Mouse (Mus musculus) cerebral cortex, adult 2 months (tissue): Measurements from ENCODE around the gene Asah2.

ENCODE experiments used
- WGBS: fragments of 180-500 bp; shearing (Covaris S2); methylation state at CpG from one replicate; pipeline ENCODE4 v1.1.7; 2018; 5-methylcytosine and 5-hydroxymethylcytosine counted together

Asah2 gene

DNA sequence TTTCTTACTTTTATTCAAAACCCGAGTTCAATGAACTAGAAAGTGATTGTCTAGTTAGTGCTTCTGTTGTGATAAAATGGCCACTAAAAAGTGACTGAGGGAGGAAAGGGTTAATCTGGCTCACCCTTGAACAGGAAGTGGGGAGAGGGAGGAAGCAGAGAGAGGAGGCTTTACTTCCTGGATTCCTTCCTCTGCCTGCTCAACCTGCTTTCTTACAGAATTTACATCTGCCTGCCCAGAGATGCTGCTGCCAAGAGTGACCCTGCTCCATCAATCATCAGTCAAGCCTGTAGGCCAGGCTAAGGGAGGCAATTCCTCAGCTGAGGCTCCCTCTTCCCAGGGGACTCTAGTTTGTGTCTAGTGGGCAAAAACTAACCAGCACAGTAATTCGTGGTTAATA, 132.1 kb downstream of the Asah2 start:
- WGBS = 76% methylated on average over 2 of the region's 2 CpGs

DNA sequence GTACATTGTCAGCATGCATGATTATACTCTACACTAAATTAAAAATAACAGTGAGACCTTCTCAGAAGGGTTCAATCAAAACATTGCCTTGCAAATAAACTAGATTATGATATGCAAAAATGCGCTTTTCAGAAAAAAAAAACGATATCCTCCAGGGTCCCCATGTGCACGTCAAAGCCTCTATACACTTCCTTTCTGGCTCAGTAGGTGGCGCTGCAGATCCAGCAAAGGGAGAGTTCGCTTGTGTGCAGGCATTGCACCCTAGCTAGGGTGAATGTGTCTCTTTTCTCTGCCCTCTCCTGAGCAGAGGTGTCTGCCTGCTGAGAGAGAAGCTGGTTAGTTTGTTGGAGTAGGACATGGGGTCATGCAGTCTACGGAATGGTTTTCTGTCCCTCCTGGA, 136.0 kb downstream of the Asah2 start:
- 7% methylated on average over 6 of the region's 6 CpGs for WGBS

DNA sequence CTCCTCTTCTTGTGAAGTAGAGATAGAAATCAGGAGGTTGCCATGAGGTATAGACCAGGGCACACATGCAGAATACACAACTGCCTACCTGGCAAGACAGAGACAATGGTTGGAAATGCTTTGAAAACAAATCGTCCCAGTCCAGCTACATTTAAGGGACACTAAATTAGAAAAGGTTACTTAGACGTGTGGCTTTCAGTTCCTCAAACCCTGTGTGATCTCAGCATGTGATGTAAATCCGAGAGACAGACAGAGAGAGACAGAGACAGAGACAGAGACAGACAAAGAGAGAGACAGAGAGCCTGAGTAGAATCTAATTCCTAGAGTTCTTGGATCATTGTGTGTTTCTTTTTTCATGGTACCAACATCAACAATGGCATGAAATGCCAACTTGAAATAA, 136.6 kb downstream of the Asah2 start:
- 55% methylated on average over 3 of the region's 3 CpGs for WGBS

DNA sequence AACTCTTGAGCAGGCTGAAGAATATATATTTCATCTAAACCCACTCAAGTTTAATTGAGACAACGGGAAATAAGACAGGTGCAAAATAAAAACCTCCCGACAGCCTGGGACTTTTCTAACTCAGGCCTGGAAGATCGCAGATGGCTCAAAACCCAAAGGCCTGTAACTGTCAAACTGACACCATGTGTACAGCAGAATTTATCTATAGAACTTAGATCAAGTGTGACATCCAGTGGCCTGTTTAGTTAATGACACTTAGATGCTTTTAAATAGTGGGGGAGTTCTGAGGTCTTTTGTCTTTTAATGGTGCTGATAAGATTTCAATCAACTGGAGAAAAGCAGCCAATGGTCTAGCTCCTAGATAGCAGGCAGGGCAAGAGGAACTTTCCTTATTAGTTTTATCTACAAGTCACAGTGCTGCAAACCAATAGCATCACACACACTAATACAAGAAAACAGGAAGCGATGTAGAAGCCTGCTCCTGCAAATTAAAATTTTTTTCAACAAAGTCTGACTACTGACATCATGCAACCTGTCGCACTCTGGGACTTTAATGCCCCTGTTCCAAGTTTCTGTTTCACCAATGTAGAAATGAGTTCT, 140.0 kb downstream of the Asah2 start:
- WGBS = 60% methylated on average over 5 of the region's 5 CpGs

DNA sequence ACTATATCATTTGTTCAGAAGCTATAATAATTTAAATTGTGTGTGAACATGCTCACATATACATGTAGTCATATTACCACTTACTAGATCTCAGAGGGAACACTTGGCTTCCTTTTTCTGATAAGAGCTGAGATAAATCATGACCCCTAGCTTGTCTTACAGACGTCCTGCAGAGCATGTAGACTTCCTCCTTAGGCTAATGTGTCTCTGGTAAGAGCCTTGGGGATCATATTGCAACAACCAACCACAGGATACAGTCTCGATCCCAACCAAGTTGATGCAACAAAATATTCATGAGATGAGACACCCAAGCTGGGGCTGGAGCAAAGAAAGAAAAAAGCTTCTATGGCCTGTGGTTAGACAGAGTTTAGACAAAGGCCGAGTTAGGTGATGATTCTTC, 144.9 kb downstream of the Asah2 start:
- WGBS = 70% methylated on average over 3 of the region's 3 CpGs

DNA sequence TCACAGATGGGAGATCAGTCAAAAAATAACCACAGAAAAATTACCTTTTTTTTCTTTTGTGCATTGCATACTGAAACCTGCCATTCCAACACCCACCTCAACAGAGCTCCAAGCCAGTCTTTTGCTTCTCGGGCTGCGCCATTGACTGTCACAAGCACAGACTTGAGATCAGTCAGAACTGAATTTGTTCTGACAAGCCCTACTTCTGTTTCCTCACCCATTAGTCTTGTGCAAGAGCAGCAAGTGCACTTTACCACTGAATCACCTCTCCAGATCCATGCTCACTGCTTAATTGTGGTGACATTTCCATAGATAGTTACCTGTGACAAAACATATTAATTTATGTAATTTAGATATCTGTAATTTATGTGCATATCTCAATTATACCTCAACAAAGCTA, 147.6 kb downstream of the Asah2 start:
- WGBS = 88% methylated on average over 2 of the region's 2 CpGs

DNA sequence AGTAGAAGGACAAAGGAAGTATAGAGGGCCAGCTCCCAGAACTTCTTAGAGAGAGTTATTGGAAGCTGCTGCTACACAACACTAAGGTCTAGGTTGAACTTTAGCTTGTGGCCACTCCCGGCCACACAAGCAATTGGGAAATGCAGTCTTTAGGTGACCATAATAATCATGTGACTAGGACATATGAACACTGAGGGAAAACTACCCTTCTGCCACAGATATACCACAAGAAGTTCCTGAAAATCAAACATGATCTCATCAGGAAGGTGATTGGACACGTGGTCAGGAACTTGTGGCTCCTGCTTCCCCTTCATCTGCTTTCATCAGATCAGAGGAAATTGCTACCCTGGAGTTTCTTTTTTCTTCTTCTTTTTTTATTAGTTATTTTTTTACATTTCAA, 151.7 kb downstream of the Asah2 start:
- WGBS = 78% methylated on average over 2 of the region's 2 CpGs

DNA sequence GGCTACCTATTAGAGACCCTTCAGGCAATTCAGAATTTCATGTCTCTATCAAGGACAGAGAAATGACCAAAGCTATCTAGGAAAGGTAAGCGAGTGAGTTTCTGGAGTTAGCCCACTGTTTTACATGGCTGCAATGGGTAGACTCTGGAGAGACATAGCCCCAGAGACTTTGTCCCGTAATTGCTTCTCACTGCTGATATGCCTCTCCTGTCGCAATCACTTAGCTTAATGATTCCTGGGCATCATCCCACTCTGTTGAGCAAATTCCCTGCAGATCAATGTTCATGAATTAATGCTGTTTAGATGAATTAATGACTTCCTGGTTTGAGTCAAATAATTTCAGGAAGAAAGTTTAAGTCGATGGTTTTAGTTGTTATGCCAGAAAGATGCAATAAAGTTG, 153.3 kb downstream of the Asah2 start:
- WGBS = 92% methylated on average over 4 of the region's 4 CpGs

DNA sequence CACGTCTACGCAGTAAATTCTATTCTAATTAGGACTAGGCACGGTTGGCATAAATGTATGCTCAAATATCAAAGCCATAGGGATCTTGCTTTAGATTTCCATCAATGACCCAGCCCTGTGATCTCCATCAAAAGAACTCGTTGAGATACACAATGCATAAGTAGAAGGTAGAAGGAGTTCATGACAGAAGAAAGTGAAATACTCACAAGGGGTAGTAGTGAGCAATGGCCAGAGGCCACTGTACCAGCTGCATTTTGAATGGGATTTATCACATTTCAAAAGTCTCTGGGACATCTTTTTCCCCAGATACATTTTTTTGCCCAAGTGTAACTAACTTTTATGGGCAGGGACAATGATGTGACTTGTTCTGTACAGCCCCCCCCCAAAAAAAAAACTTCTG, 153.7 kb downstream of the Asah2 start:
- 59% methylated on average over 4 of the region's 4 CpGs for WGBS

DNA sequence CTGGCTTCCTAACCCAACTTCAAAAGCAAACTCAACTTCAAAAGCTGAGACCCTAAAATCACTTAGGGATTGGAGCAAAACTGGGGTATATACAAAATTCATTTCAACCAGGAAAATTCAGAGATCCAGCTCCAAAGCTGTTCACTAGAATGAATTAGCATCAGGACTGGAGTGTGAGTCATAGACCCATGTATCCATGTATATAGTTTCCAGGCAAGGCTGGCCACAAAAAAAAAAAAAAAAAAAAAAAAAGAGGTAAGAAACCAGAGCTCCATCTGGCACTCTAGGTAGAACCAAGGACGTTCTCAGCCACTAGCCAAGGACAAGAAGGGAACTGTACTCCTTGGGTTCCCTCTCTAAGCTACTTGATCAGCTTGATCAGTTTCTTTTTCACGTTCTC, 154.2 kb downstream of the Asah2 start:
- WGBS = 59% methylated on average over 2 of the region's 2 CpGs

DNA sequence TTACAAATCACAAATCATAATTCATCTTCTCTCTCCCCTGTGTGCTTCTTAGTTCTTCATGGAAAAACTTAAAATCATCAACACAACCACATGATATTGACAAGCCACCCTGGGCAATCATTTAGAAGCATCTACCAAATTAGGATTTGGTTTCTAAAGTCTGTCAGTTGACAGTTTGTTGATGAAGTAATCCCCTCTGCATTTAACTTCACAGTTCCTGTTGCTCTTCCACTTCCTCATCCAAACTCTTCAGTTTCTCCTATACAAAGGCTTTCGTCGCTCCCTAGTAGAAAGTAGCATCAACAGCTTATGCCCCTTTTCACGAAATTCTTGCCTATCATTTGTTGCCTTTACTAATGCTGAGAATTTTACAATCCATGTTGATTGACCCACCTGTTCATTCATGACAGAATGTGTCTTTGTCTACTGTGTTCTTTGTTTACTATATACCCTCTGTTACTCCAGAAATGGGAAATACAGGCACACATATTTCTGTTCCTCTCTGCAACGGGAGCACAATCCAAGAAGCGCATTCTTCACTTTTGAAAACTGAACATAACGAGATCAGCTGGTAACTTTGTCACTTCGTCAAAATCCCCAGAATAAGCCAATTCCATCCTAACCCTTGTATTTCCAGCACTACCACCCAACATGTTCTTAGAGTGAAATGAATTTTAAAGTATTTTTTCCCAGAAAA, 157.1 kb downstream of the Asah2 start:
- WGBS = 62% methylated on average over 7 of the region's 7 CpGs
